In genomic region chr7:134550221-134550809, GRCm38 (mm10) we compare ENCODE assay signal across 8 mouse cellular contexts.
DNase-seq lines count a peak whose midpoint lies in the region; ATAC-seq lines count a peak whose summit lies in the region.

No protein-coding gene starts in this region.

- H3K27me3 ChIP-seq in limb, embryonic 15.5 days = no peaks in the 10 kb centered on the region

- no peak overlapping the region for H3K4me2 ChIP-seq in limb, embryonic 15.5 days

- H3K4me1 ChIP-seq in limb, embryonic 15.5 days = peaks cover 21% of the 10 kb centered on the region

- intact Hi-C loops in left cerebral cortex, postnatal 36 days (cut with DNase I) = no loop called here

- peak; percentile 26 for DNase-seq in left cerebral cortex, adult 11 months (ENCODE audit: low spot score)
- DNase-seq in left cerebral cortex, postnatal 36 days (ENCODE audit: low spot score in 2 of 2) = no peak
- DNase-seq in frontal cortex, postnatal 14 days (ENCODE audit: low spot score in 2 of 2) = peak; percentile 16 to 25
- DNase-seq in kidney, adult 18-20 months = peak; percentile 34
- peak; percentile 18 for DNase-seq in skeletal muscle tissue, adult 2 months (ENCODE audit: low read depth, low spot score)
- DNase-seq in spleen, adult 18-20 months = no peak

- H3K4me3 ChIP-seq in limb, embryonic 15.5 days = no peak overlapping the region

- 0 out of 2 replicates have a peak, but pooled peaks have one; percentile 32 for ATAC-seq in limb, embryonic 15.5 days (ENCODE audit: insufficient number of reproducible peaks, low FRiP score, low TSS enrichment, low read depth)
- ATAC-seq in megakaryocyte-erythroid progenitor cell, adult 5-6 weeks (replicated peaks; ENCODE audit: low FRiP score, low TSS enrichment, poor library complexity, severe bottlenecking) = no peak

- 40% methylated on average over 7 of the region's 7 CpGs for WGBS in limb, embryonic 15.5 days

- peak overlapping the region; percentile 55; the same call in 1 of the 2 replicates for H3K27ac ChIP-seq in limb, embryonic 15.5 days

- H3K36me3 ChIP-seq in limb, embryonic 15.5 days = no peaks in the 10 kb centered on the region

- no peaks in the 10 kb centered on the region for H3K9me3 ChIP-seq in limb, embryonic 15.5 days

- H3K9ac ChIP-seq in limb, embryonic 15.5 days = no peak overlapping the region

Comparison
In these comparisons a context has a peak if more than half of its experiments do, and no peak if none do; other contexts are left out.
1. DNase-seq: peak in left cerebral cortex, adult 11 months (single experiment), frontal cortex, postnatal 14 days (2 of 2), kidney, adult 18-20 months (single experiment) and skeletal muscle tissue, adult 2 months (single experiment); none in left cerebral cortex, postnatal 36 days (0 of 2) and spleen, adult 18-20 months (0 of 2).